Mouse (Mus musculus): ENCODE data around the gene Dkkl1. TPM values are rescaled to one million over a fixed set of nuclear protein-coding genes. Genes with fewer than 3 reads are reported as not detected.
A peak's percentile ranks its signal among the peaks of the same experiment; 100 is the strongest.

Gene Dkkl1
- polyA plus RNA-seq, 1 experiment from 2014 or later: 15.6 TPM

GRCm38 (mm10) chr7:45162996-45163615 is 48.8 kb downstream of the Dkkl1 start:
- no peak overlapping the region for H3K4me3 ChIP-seq (replicated peaks)
- peaks cover 58% of the 10 kb centered on the region for H3K27me3 ChIP-seq (replicated peaks)
- no peak overlapping the region for H3K27ac ChIP-seq (replicated peaks)
- 75% methylated on average over 9 of the region's 9 CpGs for WGBS
- H3K4me1 ChIP-seq: peaks cover 24% of the 10 kb centered on the region
- peak overlapping the region; percentile 84; the same call in 1 of the 2 replicates for H3K4me2 ChIP-seq
- H3K9me3 ChIP-seq (replicated peaks): no peaks in the 10 kb centered on the region
- peaks cover 27% of the 10 kb centered on the region for H3K36me3 ChIP-seq
- ATAC-seq (ENCODE audit: low FRiP score): no peak
- H3K9ac ChIP-seq (replicated peaks): no peak overlapping the region

- ATAC-seq (ENCODE audit: low FRiP score): peak; percentile 14
- Histone ChIP-seq H3K9me3 (replicated peaks) (no peaks in the 10 kb centered on the region), H3K4me2 (peak overlapping the region; percentile 84), H3K4me3 (replicated peaks) (peak overlapping the region; percentile 46), H3K36me3 (peaks cover 32% of the 10 kb centered on the region), H3K27me3 (replicated peaks) (peaks cover 52% of the 10 kb centered on the region), H3K4me1 (peaks cover 19% of the 10 kb centered on the region), H3K9ac (replicated peaks) (peak overlapping the region; percentile 43), H3K27ac (replicated peaks) (no peak overlapping the region)
- WGBS: 26% methylated on average over 6 of the region's 6 CpGs
Measured at GRCm38 (mm10) chr7:45162551-45162950, 49.4 kb downstream of the Dkkl1 start.

GRCm38 (mm10) chr7:45161612-45162473 is 50.1 kb downstream of the Dkkl1 start:
- Histone ChIP-seq H3K9me3 (replicated peaks) (no peaks in the 10 kb centered on the region), H3K4me1 (peaks cover 19% of the 10 kb centered on the region), H3K9ac (replicated peaks) (peak overlapping the region; percentile 43), H3K27me3 (replicated peaks) (peaks cover 45% of the 10 kb centered on the region), H3K4me2 (peak overlapping the region; percentile 84), H3K27ac (replicated peaks) (peak overlapping the region; percentile 65), H3K36me3 (peaks cover 34% of the 10 kb centered on the region), H3K4me3 (replicated peaks) (peak overlapping the region; percentile 46)
- peak; percentile 93 for ATAC-seq (ENCODE audit: low FRiP score)
- 4% methylated on average over 35 of the region's 35 CpGs for WGBS

GRCm38 (mm10) chr7:45160866-45161265 is 51.1 kb downstream of the Dkkl1 start:
- Histone ChIP-seq H3K27me3 (replicated peaks) (peaks cover 36% of the 10 kb centered on the region), H3K9ac (replicated peaks) (no peak overlapping the region), H3K9me3 (replicated peaks) (no peaks in the 10 kb centered on the region), H3K4me1 (peaks cover 19% of the 10 kb centered on the region), H3K36me3 (peaks cover 34% of the 10 kb centered on the region), H3K4me2 (no peak overlapping the region), H3K27ac (replicated peaks) (no peak overlapping the region), H3K4me3 (replicated peaks) (no peak overlapping the region)
- WGBS: 91% methylated on average over 3 of the region's 3 CpGs
- no peak for ATAC-seq (ENCODE audit: low FRiP score)

GRCm38 (mm10) chr7:45160316-45160800 is 51.6 kb downstream of the Dkkl1 start:
- Histone ChIP-seq H3K4me2 (no peak overlapping the region), H3K27ac (replicated peaks) (no peak overlapping the region), H3K27me3 (replicated peaks) (peaks cover 31% of the 10 kb centered on the region), H3K4me3 (replicated peaks) (no peak overlapping the region), H3K36me3 (peaks cover 34% of the 10 kb centered on the region), H3K4me1 (peaks cover 24% of the 10 kb centered on the region), H3K9ac (replicated peaks) (no peak overlapping the region), H3K9me3 (replicated peaks) (no peaks in the 10 kb centered on the region)
- ATAC-seq (ENCODE audit: low FRiP score): no peak
- 95% methylated on average over 6 of the region's 6 CpGs for WGBS

- no peak overlapping the region for H3K4me3 ChIP-seq (replicated peaks)
- H3K36me3 ChIP-seq: peaks cover 34% of the 10 kb centered on the region
- peaks cover 17% of the 10 kb centered on the region for H3K27me3 ChIP-seq (replicated peaks)
- H3K9me3 ChIP-seq (replicated peaks): no peaks in the 10 kb centered on the region
- H3K4me2 ChIP-seq: no peak overlapping the region
- ATAC-seq (ENCODE audit: low FRiP score): no peak
- H3K9ac ChIP-seq (replicated peaks): no peak overlapping the region
- WGBS: 95% methylated on average over 6 of the region's 6 CpGs
- H3K4me1 ChIP-seq: peaks cover 29% of the 10 kb centered on the region
- H3K27ac ChIP-seq (replicated peaks): no peak overlapping the region
Measured at GRCm38 (mm10) chr7:45158991-45159390, 53.0 kb downstream of the Dkkl1 start.

Small RNA genes within 50 kb of the gene (microRNA-seq; reads per million reads assigned to microRNA genes)
- not detected for gene Mir7055

Other genes starting within 250 kb of the Dkkl1 start
- 55.5 and 59.0 TPM in 2 replicates for gene Cpt1c, start 237.3 kb downstream of the Dkkl1 start, polyA plus RNA-seq (2015; fragmentation: Nextera tagmentation; extraction: Ambion mirVana)
- 605 and 615 TPM in 2 replicates for gene Prmt1, start 225.6 kb downstream of the Dkkl1 start, polyA plus RNA-seq (2015; fragmentation: Nextera tagmentation; extraction: Ambion mirVana)
- 56.8 and 70.2 TPM in 2 replicates for gene Irf3, start 214.5 kb downstream of the Dkkl1 start, polyA plus RNA-seq (2015; fragmentation: Nextera tagmentation; extraction: Ambion mirVana)
- gene Bcl2l12, start 213.4 kb downstream of the Dkkl1 start, polyA plus RNA-seq (2015; fragmentation: Nextera tagmentation; extraction: Ambion mirVana): 9.8 and 19.8 TPM in 2 replicates
- 43.3 and 46.1 TPM in 2 replicates for gene Scaf1, start 195.8 kb downstream of the Dkkl1 start, polyA plus RNA-seq (2015; fragmentation: Nextera tagmentation; extraction: Ambion mirVana)
- gene Rras, start 194.2 kb downstream of the Dkkl1 start, polyA plus RNA-seq (2015; fragmentation: Nextera tagmentation; extraction: Ambion mirVana): 14.2 and 24.2 TPM in 2 replicates
- gene Prr12, start 159.3 kb downstream of the Dkkl1 start, polyA plus RNA-seq (2015; fragmentation: Nextera tagmentation; extraction: Ambion mirVana): 11.4 and 12.3 TPM in 2 replicates
- gene Nosip, start 149.7 kb downstream of the Dkkl1 start, polyA plus RNA-seq (2015; fragmentation: Nextera tagmentation; extraction: Ambion mirVana): 65.8 and 66.5 TPM in 2 replicates
- gene Prrg2, start 149.5 kb downstream of the Dkkl1 start, polyA plus RNA-seq (2015; fragmentation: Nextera tagmentation; extraction: Ambion mirVana): 16.5 and 18.1 TPM in 2 replicates
- 112 and 118 TPM in 2 replicates for gene Rcn3, start 119.9 kb downstream of the Dkkl1 start, polyA plus RNA-seq (2015; fragmentation: Nextera tagmentation; extraction: Ambion mirVana)
- gene Fcgrt, start 108.3 kb downstream of the Dkkl1 start, polyA plus RNA-seq (2015; fragmentation: Nextera tagmentation; extraction: Ambion mirVana): 33.8 and 42.7 TPM in 2 replicates
- 759 and 947 TPM in 2 replicates for gene Rps11, start 87.7 kb downstream of the Dkkl1 start, polyA plus RNA-seq (2015; fragmentation: Nextera tagmentation; extraction: Ambion mirVana)
- gene Rpl13a, start 83.4 kb downstream of the Dkkl1 start, polyA plus RNA-seq (2015; fragmentation: Nextera tagmentation; extraction: Ambion mirVana): 649 and 787 TPM in 2 replicates
- 0.12 and 0.24 TPM in 2 replicates for gene Gm45713, start 75.9 kb downstream of the Dkkl1 start, polyA plus RNA-seq (2015; fragmentation: Nextera tagmentation; extraction: Ambion mirVana)
- 1.8 and 3.8 TPM in 2 replicates for gene Flt3l, start 75.7 kb downstream of the Dkkl1 start, polyA plus RNA-seq (2015; fragmentation: Nextera tagmentation; extraction: Ambion mirVana)
- gene Pih1d1, start 57.8 kb downstream of the Dkkl1 start, polyA plus RNA-seq (2015; fragmentation: Nextera tagmentation; extraction: Ambion mirVana): 81.7 and 82.9 TPM in 2 replicates
- gene Aldh16a1, start 57.6 kb downstream of the Dkkl1 start, polyA plus RNA-seq (2015; fragmentation: Nextera tagmentation; extraction: Ambion mirVana): 19.5 and 26.8 TPM in 2 replicates
- 0.37 and 0.55 TPM in 2 replicates for gene Slc17a7, start 48.2 kb downstream of the Dkkl1 start, polyA plus RNA-seq (2015; fragmentation: Nextera tagmentation; extraction: Ambion mirVana)
- gene Gfy, start 32.6 kb downstream of the Dkkl1 start, polyA plus RNA-seq (2015; fragmentation: Nextera tagmentation; extraction: Ambion mirVana): not detected in 2 replicates
- gene Pth2, start 31.2 kb downstream of the Dkkl1 start, polyA plus RNA-seq (2015; fragmentation: Nextera tagmentation; extraction: Ambion mirVana): not detected in 2 replicates
- gene Ccdc155, start 7.3 kb downstream of the Dkkl1 start, polyA plus RNA-seq (2015; fragmentation: Nextera tagmentation; extraction: Ambion mirVana): 0.36 and 0.60 TPM in 2 replicates
- 28.9 and 44.5 TPM in 2 replicates for gene Tead2, start 3.6 kb upstream of the Dkkl1 start, polyA plus RNA-seq (2015; fragmentation: Nextera tagmentation; extraction: Ambion mirVana)
- 1.7 and 12.4 TPM in 2 replicates for gene Cd37, start 27.0 kb upstream of the Dkkl1 start, polyA plus RNA-seq (2015; fragmentation: Nextera tagmentation; extraction: Ambion mirVana)
- 0.67 and 0.78 TPM in 2 replicates for gene Slc6a16, start 28.9 kb upstream of the Dkkl1 start, polyA plus RNA-seq (2015; fragmentation: Nextera tagmentation; extraction: Ambion mirVana)
- gene Slc6a21, start 65.4 kb upstream of the Dkkl1 start, polyA plus RNA-seq (2015; fragmentation: Nextera tagmentation; extraction: Ambion mirVana): not detected in 2 replicates
- 9.4 and 12.0 TPM in 2 replicates for gene Trpm4, start 121.6 kb upstream of the Dkkl1 start, polyA plus RNA-seq (2015; fragmentation: Nextera tagmentation; extraction: Ambion mirVana)
- 0.75 and 0.79 TPM in 2 replicates for gene Hrc, start 123.1 kb upstream of the Dkkl1 start, polyA plus RNA-seq (2015; fragmentation: Nextera tagmentation; extraction: Ambion mirVana)
- 27.3 and 29.5 TPM in 2 replicates for gene Ppfia3, start 154.9 kb upstream of the Dkkl1 start, polyA plus RNA-seq (2015; fragmentation: Nextera tagmentation; extraction: Ambion mirVana)
- 48.2 and 58.3 TPM in 2 replicates for gene Lin7b, start 158.4 kb upstream of the Dkkl1 start, polyA plus RNA-seq (2015; fragmentation: Nextera tagmentation; extraction: Ambion mirVana)
- 166 and 190 TPM in 2 replicates for gene Snrnp70, start 183.6 kb upstream of the Dkkl1 start, polyA plus RNA-seq (2015; fragmentation: Nextera tagmentation; extraction: Ambion mirVana)
- 0.08 and 0.09 TPM in 2 replicates for gene Kcna7, start 193.5 kb upstream of the Dkkl1 start, polyA plus RNA-seq (2015; fragmentation: Nextera tagmentation; extraction: Ambion mirVana)
- gene Ntf5, start 201.5 kb upstream of the Dkkl1 start, polyA plus RNA-seq (2015; fragmentation: Nextera tagmentation; extraction: Ambion mirVana): 0.91 TPM in 1 of 2 replicates, not detected in the other
- 0.24 TPM in 1 of 2 replicates, not detected in the other for gene Lhb, start 208.7 kb upstream of the Dkkl1 start, polyA plus RNA-seq (2015; fragmentation: Nextera tagmentation; extraction: Ambion mirVana)
- gene Gys1, start 222.7 kb upstream of the Dkkl1 start, polyA plus RNA-seq (2015; fragmentation: Nextera tagmentation; extraction: Ambion mirVana): 21.7 and 24.0 TPM in 2 replicates
- gene Ruvbl2, start 225.9 kb upstream of the Dkkl1 start, polyA plus RNA-seq (2015; fragmentation: Nextera tagmentation; extraction: Ambion mirVana): 92.7 and 114 TPM in 2 replicates
- gene Ftl1, start 247.7 kb upstream of the Dkkl1 start, polyA plus RNA-seq (2015; fragmentation: Nextera tagmentation; extraction: Ambion mirVana): 4,883 and 5,335 TPM in 2 replicates